Mouse (Mus musculus) retina, postnatal 7 days (tissue): ENCODE data around the gene Cep295nl.
"Not testable (repeated sequence)": the region's sequence is repeated elsewhere in the genome, so short reads cannot be mapped to it uniquely, and the experiment has no call there.

ENCODE experiments used
- DNase-seq: peaks from one replicate; pipeline ENCODE4 v3.0.0-alpha.2; 2012; ENCODE audit warnings: low read depth, low spot score

Cep295nl gene

GRCm38 (mm10) chr11:118321971-118322370 lies 20.3 kb downstream of the Cep295nl start:
- no peak for DNase-seq

- DNase-seq, result no peak
Measured at GRCm38 (mm10) chr11:118321500-118321899, 20.8 kb downstream of the Cep295nl start.

- no peak for DNase-seq
Measured at GRCm38 (mm10) chr11:118318678-118319077, 23.6 kb downstream of the Cep295nl start.

GRCm38 (mm10) chr11:118317129-118317528 lies 25.2 kb downstream of the Cep295nl start:
- peak; percentile 72 for DNase-seq

- no peak for DNase-seq
Measured at GRCm38 (mm10) chr11:118316231-118316806, 26.0 kb downstream of the Cep295nl start.

GRCm38 (mm10) chr11:118312132-118312723 lies 30.1 kb downstream of the Cep295nl start:
- DNase-seq, result no peak

- not testable (repeated sequence) for DNase-seq
Measured at GRCm38 (mm10) chr11:118307962-118308361, 34.3 kb downstream of the Cep295nl start.

GRCm38 (mm10) chr11:118303959-118304358 lies 38.3 kb downstream of the Cep295nl start:
- DNase-seq, result not testable (repeated sequence)

- no peak for DNase-seq
Measured at GRCm38 (mm10) chr11:118298810-118299209, 43.5 kb downstream of the Cep295nl start.

GRCm38 (mm10) chr11:118297967-118298366 lies 44.3 kb downstream of the Cep295nl start:
- no peak for DNase-seq

- no peak for DNase-seq
Measured at GRCm38 (mm10) chr11:118295026-118295425, 47.3 kb downstream of the Cep295nl start.

- no peak for DNase-seq
Measured at GRCm38 (mm10) chr11:118292671-118293070, 49.6 kb downstream of the Cep295nl start.

GRCm38 (mm10) chr11:118289999-118290889 lies 52.1 kb downstream of the Cep295nl start, which contains the start of gene Usp36:
Usp36 (minus strand) TSS chr11:118290244.
- DNase-seq, result peak; percentile 100

- no peak for DNase-seq
Measured at GRCm38 (mm10) chr11:118289562-118289961, 52.7 kb downstream of the Cep295nl start.

GRCm38 (mm10) chr11:118289037-118289511 lies 53.2 kb downstream of the Cep295nl start:
- DNase-seq, result no peak

- DNase-seq, result no peak
Measured at GRCm38 (mm10) chr11:118287573-118287972, 54.7 kb downstream of the Cep295nl start.

GRCm38 (mm10) chr11:118286434-118286833 lies 55.9 kb downstream of the Cep295nl start:
- no peak for DNase-seq

GRCm38 (mm10) chr11:118285791-118286190 lies 56.5 kb downstream of the Cep295nl start:
- no peak for DNase-seq
